14 mouse cellular contexts compared by ENCODE assay signal in genomic region chr11:25697508-25698193, GRCm38 (mm10).
DNase-seq lines count a peak whose midpoint lies in the region; ATAC-seq lines count a peak whose summit lies in the region.
"Had no signal": no experiment of that assay in that cellular context is flagged by ENCODE, and none has a peak within 500 bp of the region (broad histone marks: within the 10 kb centered on the region; RNA-seq: fewer than 3 reads in every experiment).

No protein-coding gene starts in this region.

- WGBS in forebrain, embryonic 11.5 days, result 8% methylated on average over 6 of the region's 6 CpGs
- 15% methylated on average over 6 of the region's 6 CpGs for whole genome bisulfite sequencing in hindbrain, embryonic 16.5 days
- WGBS in neural tube, embryonic 15.5 days, result 16% methylated on average over 6 of the region's 6 CpGs

- ATAC-seq in frontal cortex, adult (ENCODE audit: low TSS enrichment), result peak; percentile 84
- ATAC-seq in forebrain, embryonic 11.5 days (replicated peaks; ENCODE audit: low FRiP score), result peak; percentile 74
- peak; percentile 87 for ATAC-seq in hindbrain, embryonic 16.5 days
- ATAC-seq in neural tube, embryonic 15.5 days (ENCODE audit: low FRiP score), result peak; percentile 83

- H3K9me3 ChIP-seq in forebrain, embryonic 11.5 days (ENCODE audit: control insufficient read depth, low read length), result no peaks in the 10 kb centered on the region
- H3K9me3 ChIP-seq in hindbrain, embryonic 16.5 days (ENCODE audit: control insufficient read depth, low read length), result no peaks in the 10 kb centered on the region
- no peaks in the 10 kb centered on the region for H3K9me3 ChIP-seq in neural tube, embryonic 15.5 days (replicated peaks)
- H3K9me3 ChIP-seq: heart, embryonic 10.5 days had no signal

- no peak for DNase-seq in frontal cortex, postnatal 14 days (ENCODE audit: low spot score in 2 of 2)
- no peak for DNase-seq in forebrain, embryonic 11.5 days (ENCODE audit: low spot score)
- no peak for DNase-seq in ovary, adult 18-20 months (ENCODE audit: low spot score)
- no peak for DNase-seq in spleen, postnatal 10 days (ENCODE audit: low spot score in 2 of 2)
- DNase-seq in yolk sac, embryonic 10.5 days (ENCODE audit: low spot score), result no peak
- DNase-seq: adrenal gland, adult 2 months; cerebellum, postnatal 36 days; lung, postnatal 10 days; thymus, adult 18-20 months had no signal

- H3K4me3 ChIP-seq in forebrain, embryonic 11.5 days (ENCODE audit: low read depth, low read length), result no peak overlapping the region
- H3K4me3 ChIP-seq in hindbrain, embryonic 16.5 days (ENCODE audit: low read length), result 0 out of 2 replicates have a peak overlapping the region, but pooled peaks have one; percentile 0
- H3K4me3 ChIP-seq in neural tube, embryonic 15.5 days (replicated peaks), result peak overlapping the region; percentile 14
- H3K4me3 ChIP-seq: heart, embryonic 10.5 days; myocyte had no signal

- H3K36me3 ChIP-seq in forebrain, embryonic 11.5 days (ENCODE audit: control insufficient read depth, insufficient read depth, low read length), result no peaks in the 10 kb centered on the region
- H3K36me3 ChIP-seq in hindbrain, embryonic 16.5 days (ENCODE audit: control insufficient read depth, insufficient read depth, low read length), result no peaks in the 10 kb centered on the region
- no peaks in the 10 kb centered on the region for H3K36me3 ChIP-seq in neural tube, embryonic 15.5 days
- H3K36me3 ChIP-seq: heart, embryonic 10.5 days had no signal

- peak overlapping the region; percentile 17; the same call in 1 of the 2 replicates for H3K9ac ChIP-seq in forebrain, embryonic 11.5 days (ENCODE audit: low read length)
- H3K9ac ChIP-seq in hindbrain, embryonic 16.5 days (ENCODE audit: low read depth, low read length), result peak overlapping the region; percentile 42; the same call in 1 of the 2 replicates
- no peak overlapping the region; the same call in 1 of the 2 replicates for H3K9ac ChIP-seq in neural tube, embryonic 15.5 days (replicated peaks)

- H3K27ac ChIP-seq in forebrain, embryonic 11.5 days (ENCODE audit: low read depth, low read length), result peak overlapping the region; percentile 77
- peak overlapping the region; percentile 76 for H3K27ac ChIP-seq in hindbrain, embryonic 16.5 days (ENCODE audit: low read depth, low read length)
- peak overlapping the region; percentile 84 for H3K27ac ChIP-seq in neural tube, embryonic 15.5 days (replicated peaks)
- H3K27ac ChIP-seq: heart, embryonic 10.5 days had no signal

- H3K4me1 ChIP-seq in forebrain, embryonic 11.5 days (replicated peaks; ENCODE audit: control insufficient read depth, insufficient read depth, low read length), result peaks cover 5% of the 10 kb centered on the region; the same call in 1 of the 2 replicates
- H3K4me1 ChIP-seq in hindbrain, embryonic 16.5 days (ENCODE audit: control insufficient read depth, insufficient read depth, low read depth, low read length), result peaks cover 3% of the 10 kb centered on the region; the same call in 1 of the 2 replicates
- peaks cover 14% of the 10 kb centered on the region for H3K4me1 ChIP-seq in neural tube, embryonic 15.5 days
- H3K4me1 ChIP-seq: heart, embryonic 10.5 days had no signal

- no peaks in the 10 kb centered on the region for H3K27me3 ChIP-seq in forebrain, embryonic 11.5 days (ENCODE audit: control insufficient read depth, insufficient read depth, low read length)
- H3K27me3 ChIP-seq in hindbrain, embryonic 16.5 days (replicated peaks; ENCODE audit: control insufficient read depth, insufficient read depth, low read length), result no peaks in the 10 kb centered on the region
- H3K27me3 ChIP-seq in neural tube, embryonic 15.5 days (replicated peaks), result no peaks in the 10 kb centered on the region

- H3K4me2 ChIP-seq in forebrain, embryonic 11.5 days (ENCODE audit: low read depth, low read length, severe bottlenecking), result peak overlapping the region; percentile 31; the same call in 1 of the 2 replicates
- H3K4me2 ChIP-seq in hindbrain, embryonic 16.5 days (ENCODE audit: low read length), result peak overlapping the region; percentile 45
- peak overlapping the region; percentile 42 for H3K4me2 ChIP-seq in neural tube, embryonic 15.5 days
